Mouse (Mus musculus) frontal cortex, adult 2 months (tissue): ENCODE measurements at regions not wholly inside any gene's neighbourhood (a gene's known extent, or its start where the extent isn't known, plus 50 kb on each side); places are given as distances from the start of the nearest gene placed in this dataset.

ENCODE experiments used
- DNase-seq, 2 experiments: peaks; one replicate each; pipeline ENCODE4 v3.0.0; 2022; ENCODE audit warnings: low spot score in 1 of 2; ENCODE audit errors: extremely low spot score in 1 of 2

- no peak for DNase-seq
Observed at GRCm38 (mm10) chr4:70160525-70161224, 249.6 kb downstream of the Cdk5rap2 start.

GRCm38 (mm10) chr4:70160062-70160461 is 250.2 kb downstream of the Cdk5rap2 start:
- no peak for DNase-seq

- DNase-seq: peak in 1 of 2 experiments; percentile 3
Observed at GRCm38 (mm10) chr4:70153179-70153578, 257.1 kb downstream of the Cdk5rap2 start.

- no peak for DNase-seq
Observed at GRCm38 (mm10) chr4:70109011-70109410, 301.2 kb downstream of the Cdk5rap2 start.

- no peak for DNase-seq
Observed at GRCm38 (mm10) chr4:70105776-70106175, 304.5 kb downstream of the Cdk5rap2 start.

- DNase-seq: no peak
Observed at GRCm38 (mm10) chr4:70097353-70097752, 312.9 kb downstream of the Cdk5rap2 start.

- no peak for DNase-seq
Observed at GRCm38 (mm10) chr4:70078206-70078605, 332.0 kb downstream of the Cdk5rap2 start.

- peak in 1 of 2 experiments; percentile 32 for DNase-seq
Observed at GRCm38 (mm10) chr4:70062516-70062915, 347.7 kb downstream of the Cdk5rap2 start.

GRCm38 (mm10) chr4:70058831-70059544 is 351.3 kb downstream of the Cdk5rap2 start:
- peak; percentile 49 to 77 for DNase-seq

- no peak for DNase-seq
Observed at GRCm38 (mm10) chr4:70053136-70053535, 357.1 kb downstream of the Cdk5rap2 start.

GRCm38 (mm10) chr4:70038241-70038640 is 372.0 kb downstream of the Cdk5rap2 start:
- peak in 1 of 2 experiments; percentile 40 for DNase-seq

GRCm38 (mm10) chr4:70035912-70036311 is 374.3 kb downstream of the Cdk5rap2 start:
- peak in 1 of 2 experiments; percentile 43 for DNase-seq

GRCm38 (mm10) chr4:70032497-70032896 is 377.7 kb downstream of the Cdk5rap2 start:
- peak in 1 of 2 experiments; percentile 16 for DNase-seq

GRCm38 (mm10) chr4:70026848-70027247 is 383.4 kb downstream of the Cdk5rap2 start:
- DNase-seq: no peak

- peak in 1 of 2 experiments; percentile 22 for DNase-seq
Observed at GRCm38 (mm10) chr4:70024838-70025376, 385.3 kb downstream of the Cdk5rap2 start.

- DNase-seq: no peak
Observed at GRCm38 (mm10) chr4:70020905-70021470, 389.3 kb downstream of the Cdk5rap2 start.

- DNase-seq: no peak
Observed at GRCm38 (mm10) chr4:70012220-70012580, 398.0 kb downstream of the Cdk5rap2 start.

- DNase-seq: no peak
Observed at GRCm38 (mm10) chr4:70011491-70012219, 398.6 kb downstream of the Cdk5rap2 start.

GRCm38 (mm10) chr4:70010466-70010865 is 399.8 kb downstream of the Cdk5rap2 start:
- DNase-seq: peak; percentile 23 to 29

- DNase-seq: peak in 1 of 2 experiments; percentile 19
Observed at GRCm38 (mm10) chr4:70004966-70005365, 405.3 kb downstream of the Cdk5rap2 start.

- DNase-seq: no peak
Observed at GRCm38 (mm10) chr4:69993226-69993625, 417.0 kb downstream of the Cdk5rap2 start.
